Mouse (Mus musculus) monocyte, adult 59 days (primary cell): Measurements from ENCODE around the gene Snn. TPM values are rescaled to one million over a fixed set of nuclear protein-coding genes. Genes with fewer than 3 reads are reported as not detected.

Source experiments
- total RNA-seq, 2 experiments: library from RNA; stranded (reverse); gene quantifications; one replicate each; pipeline ENCODE4 v1.2.4; 2023

Gene Snn
- total RNA-seq, result 1 to 10 TPM; 6.3 to 7.8 TPM

GRCm38 (mm10) chr16:11060645-11061044, at the start of gene Snn:
Gene Snn (plus strand): TSS chr16:11060945.

GRCm38 (mm10) chr16:11066029-11066832, 5.5 kb downstream of the Snn start, which contains the start of gene Litaf:
Gene Litaf (minus strand): TSS chr16:11066157.

Other genes starting within 250 kb of the Snn start
- not detected for gene Gm11172, start 248.0 kb upstream of the Snn start, total RNA-seq
- under 1 TPM in 1 of 2 experiments, not detected in 1; 0.16 TPM for gene Rmi2, start 225.9 kb upstream of the Snn start, total RNA-seq
- gene Litaf, start 5.2 kb downstream of the Snn start, total RNA-seq, result 100 to 1,000 TPM; 253 to 299 TPM
- 10 to 100 TPM; 40.2 to 42.3 TPM for gene Txndc11, start 73.7 kb downstream of the Snn start, total RNA-seq
- 100 to 1,000 TPM; 284 to 314 TPM for gene Zc3h7a, start 115.4 kb downstream of the Snn start, total RNA-seq
- gene Rsl1d1, start 142.4 kb downstream of the Snn start, total RNA-seq, result 10 to 100 TPM; 50.3 to 53.1 TPM
- 10 to 100 TPM; 60.2 to 67.1 TPM for gene Gspt1, start 193.4 kb downstream of the Snn start, total RNA-seq